In the genomic region with DNA sequence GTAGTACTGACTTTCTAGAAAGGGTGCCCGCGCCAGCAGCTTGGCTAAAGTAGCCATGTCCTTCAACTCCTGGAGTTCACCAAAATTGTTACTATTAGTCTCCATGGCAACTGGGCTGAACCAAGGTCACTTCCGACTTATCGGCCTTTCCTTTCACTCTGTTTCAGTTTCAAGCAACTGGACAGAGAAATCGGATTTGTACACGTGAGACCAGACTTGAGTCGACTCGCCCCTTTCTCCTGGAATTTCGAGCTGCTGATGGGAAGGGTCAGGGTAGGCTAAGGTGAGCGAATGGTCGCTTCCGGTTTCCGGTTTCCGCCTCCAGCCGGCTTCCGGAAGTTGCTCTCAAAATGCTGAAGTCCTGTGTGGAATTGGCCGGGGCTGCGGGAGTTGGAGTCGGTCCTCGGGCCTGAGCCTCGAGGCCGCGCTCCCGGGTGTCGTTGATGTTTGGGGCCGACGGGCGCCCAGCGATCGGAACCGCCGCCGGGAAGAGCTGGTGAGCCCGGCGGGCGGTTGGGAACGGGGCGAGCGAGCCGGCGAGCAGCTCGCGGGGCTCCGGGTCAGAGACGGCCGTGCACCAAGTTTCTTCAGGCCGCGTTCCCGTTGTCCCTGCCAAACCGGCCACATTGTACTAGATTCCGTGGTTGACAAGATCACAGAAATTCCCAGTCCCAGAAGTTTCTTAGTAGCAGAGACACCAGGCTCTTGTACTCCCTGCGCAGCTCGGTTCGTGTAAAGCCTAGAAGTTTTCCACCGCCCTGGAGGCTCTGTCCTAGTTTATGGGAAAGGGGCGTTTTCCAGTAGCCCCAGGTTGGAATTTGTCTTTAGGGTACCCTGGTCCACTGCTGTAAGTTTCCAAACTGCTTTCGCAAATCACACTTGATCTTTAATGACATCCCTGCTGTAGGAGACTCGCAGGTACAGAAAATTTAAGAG, we compare ENCODE assay signal across 8 mouse cellular contexts. TPM values are rescaled to one million over a fixed set of nuclear protein-coding genes. Genes with fewer than 3 reads are reported as not detected.
DNase-seq lines count a peak whose midpoint lies in the region; ATAC-seq and TF ChIP-seq lines count a peak whose summit lies in the region.

A gene (minus strand): TSS at position 285 of the 936 bp plus-strand sequence.
A gene (plus strand): TSS at position 328 of the 936 bp plus-strand sequence.

- under 1% methylated on average over 58 of the region's 58 CpGs for WGBS in forebrain, postnatal 0 days
- under 1% methylated on average over 58 of the region's 58 CpGs for WGBS in lung, embryonic 16.5 days

- H3K79me2 ChIP-seq in MEL (ENCODE audit: control insufficient read depth, insufficient read depth, low read length, poor library complexity), result peaks cover 10% of the 10 kb centered on the region

- peak; percentile 91 for DNase-seq in MEL (ENCODE audit: low read depth, low spot score)
- DNase-seq in cerebellum, adult 18-20 months, result peak; percentile 79 to 80
- peak; percentile 88 for DNase-seq in forebrain, postnatal 0 days
- peak; percentile 84 for DNase-seq in heart, postnatal 4 days
- DNase-seq in layer of hippocampus, adult 9-10 months (ENCODE audit: low spot score), result peak; percentile 37
- DNase-seq in ovary, postnatal 10 days (ENCODE audit: low spot score), result peak; percentile 57
- peak; percentile 41 to 60 for DNase-seq in thymus, postnatal 10 days (ENCODE audit: low spot score in 2 of 2)

- H3K9ac ChIP-seq in MEL (ENCODE audit: control insufficient read depth, low read depth, low read length, poor library complexity, severe bottlenecking), result peak within 1 kb of the TSS; percentile 91
- peak within 1 kb of the TSS; percentile 60 for H3K9ac ChIP-seq in forebrain, postnatal 0 days
- H3K9ac ChIP-seq in lung, embryonic 16.5 days (ENCODE audit: low read length), result peak within 1 kb of the TSS; percentile 93

- H3K4me1 ChIP-seq in MEL (ENCODE audit: control insufficient read depth in 1 of 2, insufficient read depth in 2 of 2, low read length in 2 of 2), result peaks cover 0 to 4% of the 10 kb centered on the region in 2 experiments; a peak in 2 of 4 replicates
- no peaks in the 10 kb centered on the region for H3K4me1 ChIP-seq in forebrain, postnatal 0 days (ENCODE audit: insufficient read depth)
- peaks cover 6% of the 10 kb centered on the region; the same call in 1 of the 2 replicates for H3K4me1 ChIP-seq in lung, embryonic 16.5 days (replicated peaks; ENCODE audit: control insufficient read depth, insufficient read depth, low read length)

- peak; percentile 92 for ATAC-seq in forebrain, postnatal 0 days
- ATAC-seq in lung, embryonic 16.5 days (ENCODE audit: low read depth), result peak; percentile 89

- no peaks in the 10 kb centered on the region for H3K27me3 ChIP-seq in MEL (ENCODE audit: control insufficient read depth in 1 of 2, insufficient read depth in 2 of 2, low read length in 2 of 2)
- no peaks in the 10 kb centered on the region for H3K27me3 ChIP-seq in forebrain, postnatal 0 days (ENCODE audit: insufficient read depth, low read length)
- no peaks in the 10 kb centered on the region for H3K27me3 ChIP-seq in lung, embryonic 16.5 days (ENCODE audit: control insufficient read depth, insufficient read depth, low read depth, low read length)

- TF ChIP-seq EP300 in MEL (IDR thresholded peaks at IDR 0.05; ENCODE audit: low read depth in 1 of 2, low read length in 2 of 2), result no peak

- TF ChIP-seq CTCF in MEL (IDR thresholded peaks at IDR 0.05 in 2 of 3, conservative IDR thresholded peaks at IDR 0.05 in 1 of 3; ENCODE audit: control insufficient read depth in 1 of 3, insufficient read depth in 1 of 3, low read depth in 2 of 3, low read length in 3 of 3, poor library complexity in 1 of 3, severe bottlenecking in 1 of 3), result no peak
- no peak for TF ChIP-seq CTCF in forebrain, postnatal 0 days (IDR thresholded peaks at IDR 0.05; ENCODE audit: low read depth)

- TF ChIP-seq RAD21 in MEL (IDR thresholded peaks at IDR 0.05; ENCODE audit: low read depth, low read length), result no peak

- peak within 1 kb of the TSS; percentile 83 for H3K4me3 ChIP-seq in MEL (ENCODE audit: control insufficient read depth in 1 of 2, insufficient read depth in 1 of 2, low read depth in 2 of 2, low read length in 2 of 2)
- peak within 1 kb of the TSS; percentile 57 for H3K4me3 ChIP-seq in forebrain, postnatal 0 days (ENCODE audit: low read depth, low read length)
- H3K4me3 ChIP-seq in lung, embryonic 16.5 days (ENCODE audit: low read length), result peak within 1 kb of the TSS; percentile 92

- peaks cover 0 to 16% of the 10 kb centered on the region in 2 experiments; a peak in 2 of 4 replicates for H3K36me3 ChIP-seq in MEL (ENCODE audit: control insufficient read depth in 1 of 2, insufficient read depth in 2 of 2, low read length in 2 of 2)
- no peaks in the 10 kb centered on the region for H3K36me3 ChIP-seq in forebrain, postnatal 0 days (ENCODE audit: insufficient read depth)
- no peaks in the 10 kb centered on the region for H3K36me3 ChIP-seq in lung, embryonic 16.5 days (ENCODE audit: control insufficient read depth, insufficient read depth, low read length)

- H3K4me2 ChIP-seq in forebrain, postnatal 0 days (ENCODE audit: low read depth), result peak within 1 kb of the TSS; percentile 78
- H3K4me2 ChIP-seq in lung, embryonic 16.5 days (ENCODE audit: low read depth, low read length), result peak within 1 kb of the TSS; percentile 85

- H3K9me3 ChIP-seq in MEL (replicated peaks; ENCODE audit: insufficient read depth, low read length), result no peaks in the 10 kb centered on the region
- H3K9me3 ChIP-seq in forebrain, postnatal 0 days (ENCODE audit: low read length), result no peaks in the 10 kb centered on the region
- H3K9me3 ChIP-seq in lung, embryonic 16.5 days (ENCODE audit: control insufficient read depth, low read length), result no peaks in the 10 kb centered on the region

- peak within 1 kb of the TSS; percentile 78 for H3K27ac ChIP-seq in MEL (ENCODE audit: control insufficient read depth, low read depth, low read length)
- H3K27ac ChIP-seq in forebrain, postnatal 0 days (ENCODE audit: low read depth, low read length), result peak within 1 kb of the TSS; percentile 75
- H3K27ac ChIP-seq in lung, embryonic 16.5 days (ENCODE audit: low read length), result peak within 1 kb of the TSS; percentile 88

- peak; percentile 60 to 85 for TF ChIP-seq POLR2A in MEL (IDR thresholded peaks at IDR 0.05; ENCODE audit: control insufficient read depth in 1 of 2, insufficient read depth in 1 of 2, low read depth in 1 of 2, low read length in 2 of 2, poor library complexity in 1 of 2)

TF ChIP-seq in MEL, 35 proteins besides CTCF, POLR2A, EP300 and RAD21:
- peak; percentile 48; the same call in 1 of the 2 replicates for TF ChIP-seq POLR2AphosphoS2 (IDR thresholded peaks at IDR 0.05; ENCODE audit: low read length)
- no peak for TF ChIP-seq MAFK (IDR thresholded peaks at IDR 0.05; ENCODE audit: borderline replicate concordance, low read depth, low read length)
- TF ChIP-seq NRF1 (IDR thresholded peaks at IDR 0.05; ENCODE audit: insufficient read depth, low read depth, low read length, poor library complexity, severe bottlenecking), result no peak
- peak; percentile 85 for TF ChIP-seq NELFE (IDR thresholded peaks at IDR 0.05; ENCODE audit: low read depth, low read length)
- TF ChIP-seq GATA1 (IDR thresholded peaks at IDR 0.05; ENCODE audit: low read depth, low read length), result peak; percentile 45
- peak; percentile 78 for TF ChIP-seq TBP (IDR thresholded peaks at IDR 0.05; ENCODE audit: low read depth, low read length)
- peak; percentile 91 for TF ChIP-seq ELF1 (IDR thresholded peaks at IDR 0.05; ENCODE audit: low read depth, low read length)
- peak; percentile 84 for TF ChIP-seq MXI1 (IDR thresholded peaks at IDR 0.05; ENCODE audit: low read depth, low read length)
- 0 out of 2 replicates have a peak, but pooled peaks have one; percentile 28 for TF ChIP-seq BHLHE40 (IDR thresholded peaks at IDR 0.05; ENCODE audit: borderline replicate concordance, low read depth, low read length)
- peak; percentile 36; the same call in 1 of the 2 replicates for TF ChIP-seq KAT2A (conservative IDR thresholded peaks at IDR 0.05; ENCODE audit: low read depth, low read length)
- TF ChIP-seq MAX (IDR thresholded peaks at IDR 0.05; ENCODE audit: low read length), result 0 out of 2 replicates have a peak, but pooled peaks have one; percentile 21
- peak; percentile 99 for TF ChIP-seq CHD1 (IDR thresholded peaks at IDR 0.05; ENCODE audit: low read depth, low read length)
- TF ChIP-seq TCF12 (IDR thresholded peaks at IDR 0.05; ENCODE audit: low read depth, low read length), result peak; percentile 57; the same call in 1 of the 2 replicates
- TF ChIP-seq HCFC1 (IDR thresholded peaks at IDR 0.05; ENCODE audit: low read depth, low read length), result peak; percentile 86
- TF ChIP-seq SIN3A (IDR thresholded peaks at IDR 0.05; ENCODE audit: low read length), result peak; percentile 96
- peak; percentile 79; the same call in 1 of the 2 replicates for TF ChIP-seq ZMIZ1 (IDR thresholded peaks at IDR 0.05; ENCODE audit: low read depth, low read length)
- TF ChIP-seq UBTF (IDR thresholded peaks at IDR 0.05; ENCODE audit: borderline replicate concordance, insufficient read depth, low read depth, low read length), result no peak
- TF ChIP-seq GABPA (IDR thresholded peaks at IDR 0.05; ENCODE audit: low read depth, low read length), result no peak
- TF ChIP-seq E2F4 (IDR thresholded peaks at IDR 0.05; ENCODE audit: borderline replicate concordance, low read depth, low read length), result 0 out of 2 replicates have a peak, but pooled peaks have one; percentile 16
TF ChIP-seq in MEL: peak in this region for 15.

RNA-seq across cellular contexts. Expression of the first gene that starts in this region (rescaled TPM):
- total RNA-seq in MEL (2012; rRNA removed), result not detected in 2 replicates
- polyA plus RNA-seq in MEL (2012; ENCODE audit: insufficient read depth in 1 of 2, insufficient read length in 2 of 2, low read depth in 1 of 2, low replicate concordance in 2 of 2, missing spikeins in 1 of 2), result under 1 TPM in 1 of 2 experiments, not detected in 1; 0.13 TPM
- total RNA-seq in forebrain, postnatal 0 days (2014; rRNA removed), result 2.0 TPM in 1 of 2 replicates, not detected in the other
- polyA plus RNA-seq in forebrain, postnatal 0 days (2015; fragmentation: Nextera tagmentation; extraction: Ambion mirVana), result 0.50 and 1.2 TPM in 2 replicates
- total RNA-seq in heart, postnatal 4 days (2021), result under 1 TPM; 0.27 to 0.43 TPM
- 2.7 and 3.4 TPM in 2 replicates for polyA plus RNA-seq in lung, embryonic 16.5 days (2015; fragmentation: Nextera tagmentation; extraction: Ambion mirVana)

RNA-seq across cellular contexts. Expression of the second gene that starts in this region (rescaled TPM):
- total RNA-seq in MEL (2012; rRNA removed), result 11.8 and 14.5 TPM in 2 replicates
- polyA plus RNA-seq in MEL (2012; ENCODE audit: insufficient read depth in 1 of 2, insufficient read length in 2 of 2, low read depth in 1 of 2, low replicate concordance in 2 of 2, missing spikeins in 1 of 2), result 10 to 100 TPM in 1 of 2 experiments, not detected in 1; 15.3 TPM
- total RNA-seq in forebrain, postnatal 0 days (2014; rRNA removed), result 13.2 and 22.8 TPM in 2 replicates
- 4.9 and 9.2 TPM in 2 replicates for polyA plus RNA-seq in forebrain, postnatal 0 days (2015; fragmentation: Nextera tagmentation; extraction: Ambion mirVana)
- 10 to 100 TPM; 15.8 to 18.6 TPM for total RNA-seq in heart, postnatal 4 days (2021)
- 18.4 and 18.5 TPM in 2 replicates for polyA plus RNA-seq in lung, embryonic 16.5 days (2015; fragmentation: Nextera tagmentation; extraction: Ambion mirVana)

Comparison
In these comparisons a context has a peak if more than half of its experiments do, and no peak if none do; other contexts are left out.
1. Peak in every context shown above with its lines: DNase-seq, ATAC-seq, H3K4me3 ChIP-seq and H3K27ac ChIP-seq.
2. DNase-seq: peak in every context shown above with its lines; median percentile 91 in MEL; 88 in forebrain, postnatal 0 days; 84 in heart, postnatal 4 days; 80 in cerebellum, adult 18-20 months; 57 in ovary, postnatal 10 days; 50 in thymus, postnatal 10 days; 37 in layer of hippocampus, adult 9-10 months.